Mouse (Mus musculus): ENCODE data around the gene Mslnl.

GRCm38 (mm10) chr17:25786280-25786679 is 50.4 kb downstream of the Mslnl start, which contains the start of gene Ccdc78:
- TF ChIP-seq EP300 (IDR thresholded peaks at IDR 0.05; ENCODE audit: low read depth) (no peak), CTCF (IDR thresholded peaks at IDR 0.05; ENCODE audit: low read depth) (no peak)

Measured in liver, embryonic 14.5 days (tissue).